Mouse (Mus musculus): ENCODE data around the gene Ung. TPM values are rescaled to one million over a fixed set of nuclear protein-coding genes. Genes with fewer than 3 reads are reported as not detected.

The Ung gene
- total and polyA plus RNA-seq, 2 experiments from 2014 or later = 15.0 to 26.5 TPM

DNA sequence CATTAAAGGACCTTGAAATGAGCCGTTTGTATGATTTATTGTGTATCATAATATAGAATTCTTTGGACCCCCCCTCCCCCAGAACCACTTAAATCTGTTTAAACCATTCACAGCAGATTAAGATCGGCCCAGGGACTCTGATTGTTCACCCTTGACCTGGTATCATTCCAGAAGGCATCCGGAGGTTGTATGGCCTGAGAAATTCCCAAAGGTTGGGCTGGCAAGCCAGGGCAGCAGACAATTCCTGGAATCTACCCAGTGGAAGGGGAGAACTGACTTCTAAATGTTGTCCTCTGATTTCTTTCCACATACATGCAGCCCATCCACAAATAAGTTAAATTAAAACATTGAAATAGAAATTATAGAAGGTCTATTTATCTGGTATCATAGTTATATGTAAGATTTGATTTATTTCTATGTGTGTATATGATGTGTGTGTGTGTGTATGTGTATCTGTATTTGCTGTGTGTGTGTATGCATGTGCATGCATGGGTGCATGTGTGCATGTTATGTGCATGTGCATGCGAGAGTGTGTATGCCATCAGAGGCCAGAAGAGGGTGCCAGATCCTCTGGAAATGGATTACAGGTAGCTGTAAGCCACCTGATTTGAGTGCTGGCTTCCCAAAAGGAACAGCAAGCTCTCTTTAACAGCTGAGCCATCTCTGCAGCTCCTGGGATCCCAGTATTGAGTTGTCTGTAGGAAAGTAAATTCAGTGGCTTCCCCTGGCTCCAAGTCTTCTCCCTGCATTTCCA, 48.0 kb downstream of the Ung start:
- DNase-seq (ENCODE audit: low spot score) = no peak
- no peak for ATAC-seq (ENCODE audit: insufficient read depth, low read depth)
- Histone ChIP-seq H3K4me3 (ENCODE audit: low read depth, low read length) (no peak overlapping the region), H3K4me2 (ENCODE audit: low read depth, low read length) (no peak overlapping the region), H3K36me3 (replicated peaks; ENCODE audit: control insufficient read depth, insufficient read depth, low read length) (no peaks in the 10 kb centered on the region), H3K9ac (replicated peaks; ENCODE audit: low read depth, low read length) (no peak overlapping the region), H3K27ac (ENCODE audit: low read depth) (no peak overlapping the region), H3K27me3 (ENCODE audit: control insufficient read depth, insufficient read depth, low read length) (no peaks in the 10 kb centered on the region), H3K4me1 (ENCODE audit: control insufficient read depth, insufficient read depth) (peaks cover 19% of the 10 kb centered on the region), H3K9me3 (replicated peaks; ENCODE audit: control insufficient read depth, low read length) (no peaks in the 10 kb centered on the region)
- 83% methylated on average over 4 of the region's 4 CpGs for WGBS
- TF ChIP-seq CTCF (IDR thresholded peaks at IDR 0.05; ENCODE audit: low read depth) (peak; percentile 12), EP300 (IDR thresholded peaks at IDR 0.05; ENCODE audit: low read depth) (no peak)

GRCm38 (mm10) chr5:114179541-114179940, 49.4 kb downstream of the Ung start:
- Histone ChIP-seq H3K36me3 (replicated peaks; ENCODE audit: control insufficient read depth, insufficient read depth, low read length) (0 out of 2 replicates have a peak, but pooled peaks cover 6% of the 10 kb centered on the region), H3K9me3 (replicated peaks; ENCODE audit: control insufficient read depth, low read length) (no peaks in the 10 kb centered on the region), H3K27me3 (ENCODE audit: control insufficient read depth, insufficient read depth, low read length) (no peaks in the 10 kb centered on the region), H3K9ac (replicated peaks; ENCODE audit: low read depth, low read length) (no peak overlapping the region), H3K4me1 (ENCODE audit: control insufficient read depth, insufficient read depth) (peaks cover 19% of the 10 kb centered on the region), H3K4me2 (ENCODE audit: low read depth, low read length) (no peak overlapping the region), H3K4me3 (ENCODE audit: low read depth, low read length) (no peak overlapping the region), H3K27ac (ENCODE audit: low read depth) (peak overlapping the region; percentile 60)
- TF ChIP-seq EP300 (IDR thresholded peaks at IDR 0.05; ENCODE audit: low read depth) (no peak), CTCF (IDR thresholded peaks at IDR 0.05; ENCODE audit: low read depth) (no peak)
- no peak for DNase-seq (ENCODE audit: low spot score)
- WGBS = 54% methylated on average over 11 of the region's 11 CpGs
- ATAC-seq (ENCODE audit: insufficient read depth, low read depth) = no peak

DNA sequence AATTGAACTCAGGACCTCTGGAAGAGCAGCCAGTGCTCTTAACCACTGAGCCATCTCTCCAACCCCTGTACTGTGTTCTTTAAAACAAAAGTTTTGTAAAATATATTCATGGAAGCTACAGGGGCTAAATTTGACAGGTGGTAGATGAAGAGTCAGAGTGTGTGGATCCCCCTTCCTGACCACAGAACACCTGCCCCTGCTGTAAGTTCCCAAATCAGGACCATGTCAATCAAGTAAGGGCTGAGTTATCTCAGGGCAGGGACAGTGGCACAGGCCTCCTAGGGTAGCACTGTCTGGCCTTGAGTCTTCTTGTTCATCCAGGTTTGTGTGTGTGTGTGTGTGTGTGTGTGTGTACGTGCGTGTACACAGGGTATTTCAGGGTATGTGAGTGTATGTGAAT, 53.3 kb downstream of the Ung start:
- 100% methylated on average over 2 of the region's 2 CpGs for WGBS
- ATAC-seq (ENCODE audit: insufficient read depth, low read depth) = no peak

GRCm38 (mm10) chr5:114187108-114187507, 56.9 kb downstream of the Ung start:
- Histone ChIP-seq H3K27ac (ENCODE audit: low read depth) (no peak overlapping the region), H3K4me1 (ENCODE audit: control insufficient read depth, insufficient read depth) (peaks cover 7% of the 10 kb centered on the region; the same call in 1 of the 2 replicates), H3K36me3 (replicated peaks; ENCODE audit: control insufficient read depth, insufficient read depth, low read length) (peaks cover 47% of the 10 kb centered on the region), H3K9me3 (replicated peaks; ENCODE audit: control insufficient read depth, low read length) (no peaks in the 10 kb centered on the region), H3K27me3 (ENCODE audit: control insufficient read depth, insufficient read depth, low read length) (no peaks in the 10 kb centered on the region), H3K4me2 (ENCODE audit: low read depth, low read length) (no peak overlapping the region), H3K9ac (replicated peaks; ENCODE audit: low read depth, low read length) (no peak overlapping the region), H3K4me3 (ENCODE audit: low read depth, low read length) (no peak overlapping the region)
- ATAC-seq (ENCODE audit: insufficient read depth, low read depth) (no peak), DNase-seq (ENCODE audit: low spot score) (no peak)
- WGBS = 70% methylated on average over 2 of the region's 2 CpGs
- TF ChIP-seq CTCF (IDR thresholded peaks at IDR 0.05; ENCODE audit: low read depth) = no peak
- TF ChIP-seq EP300 (IDR thresholded peaks at IDR 0.05; ENCODE audit: low read depth) = no peak

More for the DNA sequence above, 53.3 kb downstream of the Ung start:
- H3K4me2 ChIP-seq (ENCODE audit: low read depth, low read length) = no peak overlapping the region
- H3K9me3 ChIP-seq (replicated peaks; ENCODE audit: control insufficient read depth, low read length) = no peaks in the 10 kb centered on the region
- no peak for TF ChIP-seq EP300 (IDR thresholded peaks at IDR 0.05; ENCODE audit: low read depth)
- TF ChIP-seq CTCF (IDR thresholded peaks at IDR 0.05; ENCODE audit: low read depth) = no peak
- H3K9ac ChIP-seq (replicated peaks; ENCODE audit: low read depth, low read length) = no peak overlapping the region
- no peak overlapping the region for H3K27ac ChIP-seq (ENCODE audit: low read depth)
- H3K36me3 ChIP-seq (replicated peaks; ENCODE audit: control insufficient read depth, insufficient read depth, low read length) = peaks cover 13% of the 10 kb centered on the region; the same call in 1 of the 2 replicates
- no peak for DNase-seq (ENCODE audit: low spot score)
- H3K4me3 ChIP-seq (ENCODE audit: low read depth, low read length) = no peak overlapping the region
- peaks cover 19% of the 10 kb centered on the region for H3K4me1 ChIP-seq (ENCODE audit: control insufficient read depth, insufficient read depth)
- no peaks in the 10 kb centered on the region for H3K27me3 ChIP-seq (ENCODE audit: control insufficient read depth, insufficient read depth, low read length)

Other genes with a start within 250 kb of the Ung start
- 78.2 and 93.4 TPM in 2 replicates for gene Coro1c, start 221.6 kb upstream of the Ung start, total RNA-seq (2014; rRNA removed; ENCODE audit: low replicate concordance)
- gene Coro1c, start 221.6 kb upstream of the Ung start, polyA plus RNA-seq (2015; fragmentation: Nextera tagmentation; extraction: Ambion mirVana) = 40.0 and 46.6 TPM in 2 replicates
- gene Ssh1, start 136.5 kb upstream of the Ung start, total RNA-seq (2014; rRNA removed; ENCODE audit: low replicate concordance) = 7.1 and 10.0 TPM in 2 replicates
- gene Ssh1, start 136.5 kb upstream of the Ung start, polyA plus RNA-seq (2015; fragmentation: Nextera tagmentation; extraction: Ambion mirVana) = 5.8 and 6.8 TPM in 2 replicates
- not detected in 2 replicates for gene Dao, start 126.7 kb upstream of the Ung start, total RNA-seq (2014; rRNA removed; ENCODE audit: low replicate concordance)
- gene Dao, start 126.7 kb upstream of the Ung start, polyA plus RNA-seq (2015; fragmentation: Nextera tagmentation; extraction: Ambion mirVana) = not detected in 2 replicates
- 16.0 and 18.2 TPM in 2 replicates for gene Usp30, start 64.9 kb upstream of the Ung start, total RNA-seq (2014; rRNA removed; ENCODE audit: low replicate concordance)
- 6.1 and 6.3 TPM in 2 replicates for gene Usp30, start 64.9 kb upstream of the Ung start, polyA plus RNA-seq (2015; fragmentation: Nextera tagmentation; extraction: Ambion mirVana)
- gene Svop, start 38.8 kb upstream of the Ung start, total RNA-seq (2014; rRNA removed; ENCODE audit: low replicate concordance) = 0.19 TPM in 1 of 2 replicates, not detected in the other
- 0.07 TPM in 1 of 2 replicates, not detected in the other for gene Svop, start 38.8 kb upstream of the Ung start, polyA plus RNA-seq (2015; fragmentation: Nextera tagmentation; extraction: Ambion mirVana)
- gene Alkbh2, start 2.2 kb upstream of the Ung start, total RNA-seq (2014; rRNA removed; ENCODE audit: low replicate concordance) = 0.27 and 2.4 TPM in 2 replicates
- gene Alkbh2, start 2.2 kb upstream of the Ung start, polyA plus RNA-seq (2015; fragmentation: Nextera tagmentation; extraction: Ambion mirVana) = 4.0 and 4.1 TPM in 2 replicates
- gene Acacb, start 16.1 kb downstream of the Ung start, total RNA-seq (2014; rRNA removed; ENCODE audit: low replicate concordance) = 50.7 and 70.1 TPM in 2 replicates
- gene Acacb, start 16.1 kb downstream of the Ung start, polyA plus RNA-seq (2015; fragmentation: Nextera tagmentation; extraction: Ambion mirVana) = 15.3 and 17.5 TPM in 2 replicates
- not detected in 2 replicates for gene Foxn4, start 143.4 kb downstream of the Ung start, total RNA-seq (2014; rRNA removed; ENCODE audit: low replicate concordance)
- gene Foxn4, start 143.4 kb downstream of the Ung start, polyA plus RNA-seq (2015; fragmentation: Nextera tagmentation; extraction: Ambion mirVana) = not detected in 2 replicates
- 5.9 TPM in 1 of 2 replicates, not detected in the other for gene Myo1h, start 158.8 kb downstream of the Ung start, total RNA-seq (2014; rRNA removed; ENCODE audit: low replicate concordance)
- gene Myo1h, start 158.8 kb downstream of the Ung start, polyA plus RNA-seq (2015; fragmentation: Nextera tagmentation; extraction: Ambion mirVana) = 0.53 and 0.63 TPM in 2 replicates